Mouse (Mus musculus) myocyte (in vitro differentiated cells): ENCODE measurements around the gene Clrn1. TPM values are rescaled to one million over a fixed set of nuclear protein-coding genes. Genes with fewer than 3 reads are reported as not detected.

ENCODE experiments used
- H3K27me3 ChIP-seq: one replicate; pipeline ENCODE4 v1.6.1; 2011; ENCODE audit not compliant: control insufficient read depth, insufficient read depth, insufficient read length
- H3K36me3 ChIP-seq: one replicate; pipeline ENCODE4 v1.6.1; 2011; ENCODE audit not compliant: control insufficient read depth, insufficient read depth
- H3K4me2 ChIP-seq: one replicate; pipeline ENCODE4 v1.6.1; 2011; ENCODE audit warnings: low read depth, control low read depth
- H3K4me3 ChIP-seq: one replicate; pipeline ENCODE4 v1.5.1; 2011; ENCODE audit warnings: mild to moderate bottlenecking, control low read depth, moderate library complexity
- H3K79me2 ChIP-seq: one replicate; pipeline ENCODE4 v1.6.1; 2011; ENCODE audit not compliant: control insufficient read depth, insufficient read depth
- H3ac ChIP-seq: one replicate; pipeline ENCODE4 v1.6.1; 2011; ENCODE audit not compliant: control insufficient read depth, insufficient read length
- CEBPB ChIP-seq: IDR thresholded peaks from 2 replicates; pipeline ENCODE4 v1.6.1; 2011; ENCODE audit warnings: mild to moderate bottlenecking, moderate library complexity; ENCODE audit not compliant: poor library complexity, insufficient read depth, severe bottlenecking
- E2F4 ChIP-seq: IDR thresholded peaks from one replicate; pipeline ENCODE4 v1.6.1; 2011; ENCODE audit warnings: mild to moderate bottlenecking, control low read depth, moderate library complexity; ENCODE audit not compliant: insufficient read depth
- MAX ChIP-seq: IDR thresholded peaks from one replicate; pipeline ENCODE4 v1.6.1; 2011; ENCODE audit warnings: low read depth, mild to moderate bottlenecking, control low read depth
- MYOD1 ChIP-seq, 3 experiments: IDR thresholded peaks; one replicate each; pipeline ENCODE4 v1.6.1; 2011; ENCODE audit warnings: control low read depth in 2 of 3, low read depth in 2 of 3, mild to moderate bottlenecking in 2 of 3, moderate library complexity in 1 of 3; ENCODE audit not compliant: insufficient read length in 2 of 3, control insufficient read depth in 1 of 3
- MYOG ChIP-seq, 3 experiments: IDR thresholded peaks; one replicate each; pipeline ENCODE4 v1.6.1; 2011; ENCODE audit warnings: control low read depth in 2 of 3, low read depth in 2 of 3, mild to moderate bottlenecking in 2 of 3; ENCODE audit not compliant: insufficient read length in 2 of 3, control insufficient read depth in 1 of 3, insufficient read depth in 1 of 3
- POLR2A ChIP-seq: IDR thresholded peaks from one replicate; pipeline ENCODE4 v1.6.1; 2011; ENCODE audit warnings: low read depth, mild to moderate bottlenecking, control low read depth, moderate library complexity; ENCODE audit not compliant: insufficient read length
- POLR2AphosphoS2 ChIP-seq: IDR thresholded peaks from one replicate; pipeline ENCODE4 v1.6.1; 2011; ENCODE audit warnings: low read depth, control low read depth; ENCODE audit not compliant: insufficient read length
- REST ChIP-seq: IDR thresholded peaks from one replicate; pipeline ENCODE4 v1.6.1; 2011; ENCODE audit warnings: mild to moderate bottlenecking, control low read depth, moderate library complexity; ENCODE audit not compliant: insufficient read depth, insufficient read length
- SRF ChIP-seq: IDR thresholded peaks from one replicate; pipeline ENCODE4 v1.6.1; 2011; ENCODE audit warnings: low read depth; ENCODE audit not compliant: control insufficient read depth, insufficient read length
- TCF12 ChIP-seq: IDR thresholded peaks from one replicate; pipeline ENCODE4 v1.6.1; 2011; ENCODE audit warnings: mild to moderate bottlenecking, control low read depth; ENCODE audit not compliant: poor library complexity, insufficient read depth, severe bottlenecking
- TCF3 ChIP-seq: IDR thresholded peaks from one replicate; pipeline ENCODE4 v1.6.1; 2011; ENCODE audit warnings: low read depth, control low read depth; ENCODE audit not compliant: insufficient read length
- USF1 ChIP-seq: IDR thresholded peaks from one replicate; pipeline ENCODE4 v1.6.1; 2011; ENCODE audit warnings: low read depth, mild to moderate bottlenecking, control low read depth, moderate library complexity
- polyA plus RNA-seq: library from polyadenylated mRNA; unstranded; fragments of >200 nt; fragmentation: generic; extraction: Trizol; gene quantifications from one replicate; pipeline ENCODE4 v1.2.1, GENCODE M21; 2012; ENCODE audit warnings: missing spikeins

Gene Clrn1
- polyA plus RNA-seq, 1 experiment = not detected

- H3K79me2 ChIP-seq = no peaks in the 10 kb centered on the region
- TF ChIP-seq MYOG (IDR thresholded peaks at IDR 0.05; ENCODE audit: control insufficient read depth in 1 of 3, insufficient read depth in 1 of 3, insufficient read length in 2 of 3, low read depth in 2 of 3) = no peak
- TF ChIP-seq TCF12 = no peak
- no peak for TF ChIP-seq POLR2AphosphoS2
- no peak for TF ChIP-seq MAX
- H3K4me2 ChIP-seq = no peak overlapping the region
- no peaks in the 10 kb centered on the region for H3K36me3 ChIP-seq
- no peaks in the 10 kb centered on the region for H3K27me3 ChIP-seq
- no peak overlapping the region for H3K4me3 ChIP-seq
- no peak overlapping the region for H3ac ChIP-seq
These were observed 74.8 kb downstream of the Clrn1 start for GRCm38 (mm10) chr3:58810353-58810752.

- TF ChIP-seq E2F4 = no peak
- no peak for TF ChIP-seq TCF12
- no peak for TF ChIP-seq SRF
- TF ChIP-seq MYOG (IDR thresholded peaks at IDR 0.05; ENCODE audit: control insufficient read depth in 1 of 3, insufficient read depth in 1 of 3, insufficient read length in 2 of 3, low read depth in 2 of 3) = no peak
- no peak for TF ChIP-seq MYOD1 (IDR thresholded peaks at IDR 0.05; ENCODE audit: control insufficient read depth in 1 of 3, insufficient read length in 2 of 3, low read depth in 2 of 3)
- TF ChIP-seq MAX = no peak
- TF ChIP-seq USF1 = no peak
- TF ChIP-seq REST = no peak
- no peak for TF ChIP-seq POLR2AphosphoS2
- no peak for TF ChIP-seq CEBPB
These were observed 75.8 kb downstream of the Clrn1 start for GRCm38 (mm10) chr3:58809111-58809915.

GRCm38 (mm10) chr3:58808636-58809035 is 76.5 kb downstream of the Clrn1 start:
- H3K27me3 ChIP-seq = no peaks in the 10 kb centered on the region
- H3K4me2 ChIP-seq = no peak overlapping the region
- no peaks in the 10 kb centered on the region for H3K79me2 ChIP-seq
- no peak for TF ChIP-seq MAX
- no peak for TF ChIP-seq TCF3
- no peak for TF ChIP-seq CEBPB
- TF ChIP-seq TCF12 = no peak
- TF ChIP-seq POLR2AphosphoS2 = no peak
- no peak for TF ChIP-seq MYOD1 (IDR thresholded peaks at IDR 0.05; ENCODE audit: control insufficient read depth in 1 of 3, insufficient read length in 2 of 3, low read depth in 2 of 3)
- no peak for TF ChIP-seq MYOG (IDR thresholded peaks at IDR 0.05; ENCODE audit: control insufficient read depth in 1 of 3, insufficient read depth in 1 of 3, insufficient read length in 2 of 3, low read depth in 2 of 3)
- no peak for TF ChIP-seq POLR2A
- TF ChIP-seq SRF = no peak
- no peak for TF ChIP-seq E2F4
- no peak for TF ChIP-seq USF1
- TF ChIP-seq REST = no peak
- no peak overlapping the region for H3ac ChIP-seq
- no peaks in the 10 kb centered on the region for H3K36me3 ChIP-seq
- H3K4me3 ChIP-seq = no peak overlapping the region

More at GRCm38 (mm10) chr3:58809111-58809915, 75.8 kb downstream of the Clrn1 start:
- H3K27me3 ChIP-seq = no peaks in the 10 kb centered on the region
- no peak overlapping the region for H3K4me2 ChIP-seq
- H3K79me2 ChIP-seq = no peaks in the 10 kb centered on the region
- no peak overlapping the region for H3K4me3 ChIP-seq
- no peak overlapping the region for H3ac ChIP-seq
- H3K36me3 ChIP-seq = no peaks in the 10 kb centered on the region

- Histone ChIP-seq H3K4me3 (no peak overlapping the region), H3K27me3 (no peaks in the 10 kb centered on the region), H3K79me2 (no peaks in the 10 kb centered on the region), H3ac (no peak overlapping the region), H3K4me2 (no peak overlapping the region), H3K36me3 (no peaks in the 10 kb centered on the region)
- TF ChIP-seq SRF (no peak), POLR2A (no peak), TCF12 (no peak), USF1 (no peak)
These were observed 80.4 kb downstream of the Clrn1 start for GRCm38 (mm10) chr3:58804745-58805144.

- Histone ChIP-seq H3K4me3 (no peak overlapping the region), H3ac (no peak overlapping the region), H3K27me3 (peaks cover 6% of the 10 kb centered on the region), H3K36me3 (no peaks in the 10 kb centered on the region), H3K4me2 (no peak overlapping the region), H3K79me2 (no peaks in the 10 kb centered on the region)
- TF ChIP-seq TCF3 (no peak), POLR2A (no peak), MAX (no peak), POLR2AphosphoS2 (no peak), MYOG (IDR thresholded peaks at IDR 0.05; ENCODE audit: control insufficient read depth in 1 of 3, insufficient read depth in 1 of 3, insufficient read length in 2 of 3, low read depth in 2 of 3) (no peak), SRF (no peak), MYOD1 (IDR thresholded peaks at IDR 0.05; ENCODE audit: control insufficient read depth in 1 of 3, insufficient read length in 2 of 3, low read depth in 2 of 3) (no peak), REST (no peak), USF1 (no peak), E2F4 (no peak)
These were observed 86.5 kb downstream of the Clrn1 start for GRCm38 (mm10) chr3:58798676-58799075.
